Mouse (Mus musculus): ENCODE measurements at regions not wholly inside any gene's neighbourhood (a gene's known extent, or its start where the extent isn't known, plus 50 kb on each side); places are given as distances from the start of the nearest gene placed in this dataset.

- TF ChIP-seq GATA4 (IDR thresholded peaks at IDR 0.05; ENCODE audit: insufficient replicate concordance, low read length) = no peak
These were observed 101.7 kb upstream of the Tank start for GRCm38 (mm10) chr2:61476648-61477047.

- no peak for TF ChIP-seq GATA4 (IDR thresholded peaks at IDR 0.05; ENCODE audit: insufficient replicate concordance, low read length)
These were observed 103.8 kb upstream of the Tank start for GRCm38 (mm10) chr2:61474626-61475025.

GRCm38 (mm10) chr2:61470521-61470920, 107.9 kb upstream of the Tank start:
- peak; percentile 34; the same call in 1 of the 2 replicates for TF ChIP-seq GATA4 (IDR thresholded peaks at IDR 0.05; ENCODE audit: insufficient replicate concordance, low read length)

GRCm38 (mm10) chr2:61470064-61470463, 108.3 kb upstream of the Tank start:
- no peak for TF ChIP-seq GATA4 (IDR thresholded peaks at IDR 0.05; ENCODE audit: insufficient replicate concordance, low read length)

GRCm38 (mm10) chr2:61455902-61456301, 122.5 kb upstream of the Tank start:
- no peak for TF ChIP-seq GATA4 (IDR thresholded peaks at IDR 0.05; ENCODE audit: insufficient replicate concordance, low read length)

GRCm38 (mm10) chr2:61454729-61455128, 123.7 kb upstream of the Tank start:
- no peak for TF ChIP-seq GATA4 (IDR thresholded peaks at IDR 0.05; ENCODE audit: insufficient replicate concordance, low read length)

- no peak for TF ChIP-seq GATA4 (IDR thresholded peaks at IDR 0.05; ENCODE audit: insufficient replicate concordance, low read length)
These were observed 124.1 kb upstream of the Tank start for GRCm38 (mm10) chr2:61454311-61454728.

- TF ChIP-seq GATA4 (IDR thresholded peaks at IDR 0.05; ENCODE audit: insufficient replicate concordance, low read length) = no peak
These were observed 124.7 kb upstream of the Tank start for GRCm38 (mm10) chr2:61453490-61454281.

- no peak for TF ChIP-seq GATA4 (IDR thresholded peaks at IDR 0.05; ENCODE audit: insufficient replicate concordance, low read length)
These were observed 125.8 kb upstream of the Tank start for GRCm38 (mm10) chr2:61452581-61452980.

GRCm38 (mm10) chr2:61450731-61451130, 127.7 kb upstream of the Tank start:
- TF ChIP-seq GATA4 (IDR thresholded peaks at IDR 0.05; ENCODE audit: insufficient replicate concordance, low read length) = no peak

GRCm38 (mm10) chr2:61436591-61436990, 141.8 kb upstream of the Tank start:
- no peak for TF ChIP-seq GATA4 (IDR thresholded peaks at IDR 0.05; ENCODE audit: insufficient replicate concordance, low read length)

GRCm38 (mm10) chr2:61407881-61408280, 170.5 kb upstream of the Tank start:
- TF ChIP-seq GATA4 (IDR thresholded peaks at IDR 0.05; ENCODE audit: insufficient replicate concordance, low read length) = no peak

- TF ChIP-seq GATA4 (IDR thresholded peaks at IDR 0.05; ENCODE audit: insufficient replicate concordance, low read length) = no peak
These were observed 172.2 kb upstream of the Tank start for GRCm38 (mm10) chr2:61406104-61406751.

GRCm38 (mm10) chr2:61405261-61405660, 173.1 kb upstream of the Tank start:
- TF ChIP-seq GATA4 (IDR thresholded peaks at IDR 0.05; ENCODE audit: insufficient replicate concordance, low read length) = no peak

- TF ChIP-seq GATA4 (IDR thresholded peaks at IDR 0.05; ENCODE audit: insufficient replicate concordance, low read length) = no peak
These were observed 175.5 kb upstream of the Tank start for GRCm38 (mm10) chr2:61402588-61403487.

Data from liver, adult (tissue).